Mouse (Mus musculus): Measurements from ENCODE around the gene Dll3. TPM values are rescaled to one million over a fixed set of nuclear protein-coding genes. Genes with fewer than 3 reads are reported as not detected.
"Not testable (repeated sequence)": the region's sequence is repeated elsewhere in the genome, so short reads cannot be mapped to it uniquely, and the experiment has no call there.

Dll3 gene
- polyA plus RNA-seq, 1 experiment from 2014 or later, result 82.2 TPM

- Histone ChIP-seq H3K27ac (peak overlapping the region; percentile 92), H3K4me1 (peaks cover 7% of the 10 kb centered on the region; the same call in 1 of the 2 replicates), H3K4me3 (peak overlapping the region; percentile 93), H3K4me2 (replicated peaks) (peak overlapping the region; percentile 79), H3K27me3 (replicated peaks) (no peaks in the 10 kb centered on the region), H3K36me3 (peaks cover 25% of the 10 kb centered on the region), H3K9me3 (no peaks in the 10 kb centered on the region), H3K9ac (peak overlapping the region; percentile 96)
- under 1% methylated on average over 48 of the region's 62 CpGs for WGBS
- ATAC-seq (ENCODE audit: low FRiP score, low read depth), result peak; percentile 72
Measured at GRCm38 (mm10) chr7:28268042-28268531, 34.0 kb downstream of the Dll3 start.

DNA sequence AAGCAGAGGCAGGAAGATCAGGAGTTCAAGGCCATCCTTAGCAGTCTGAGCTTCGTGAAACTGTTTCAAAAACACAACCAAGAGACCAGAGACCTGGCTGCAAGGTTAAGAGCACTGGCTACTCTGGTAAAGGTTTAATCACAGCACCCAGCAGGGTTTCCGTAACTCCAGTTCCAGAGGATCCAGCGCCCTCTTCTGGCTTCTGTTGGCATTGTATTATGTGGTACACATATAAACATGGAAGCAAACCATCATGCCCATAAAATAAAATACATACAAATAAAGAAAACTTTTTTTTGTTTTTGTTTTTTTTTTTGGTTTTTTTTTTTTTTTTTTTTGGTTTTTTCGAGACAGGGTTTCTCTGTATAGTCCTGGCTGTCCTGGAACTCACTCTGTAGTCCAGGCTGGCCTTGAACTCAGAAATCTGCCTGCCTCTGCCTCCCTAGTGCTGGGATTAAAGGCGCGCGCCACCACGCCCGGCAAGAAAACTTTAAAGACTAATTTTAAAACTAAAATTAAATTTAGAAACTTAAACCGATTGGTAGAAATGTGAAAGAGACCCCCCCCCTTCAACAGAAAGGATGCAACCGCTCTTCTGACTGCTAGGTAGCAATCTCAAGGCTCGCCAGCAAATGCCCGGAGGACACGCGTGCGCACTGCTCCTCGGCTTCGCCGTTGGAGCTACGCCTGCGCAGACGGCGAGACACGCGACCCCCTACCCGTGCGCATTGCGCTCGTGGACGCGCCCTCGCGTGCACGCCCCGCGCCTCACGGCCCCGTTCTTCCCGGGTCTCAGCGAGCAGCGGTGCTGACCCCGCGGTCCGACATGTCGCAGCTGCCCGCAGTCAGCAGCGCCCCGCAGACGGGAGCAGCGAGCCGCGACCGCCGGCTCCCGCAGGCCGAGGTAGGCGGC lies 34.7 kb downstream of the Dll3 start, which contains the start of gene Eid2:
Gene Eid2, plus strand, starts transcription at position 753 of the 913 bp plus-strand sequence.
- Histone ChIP-seq H3K9me3 (no peaks in the 10 kb centered on the region), H3K27me3 (replicated peaks) (no peaks in the 10 kb centered on the region), H3K36me3 (peaks cover 19% of the 10 kb centered on the region), H3K4me3 (peak within 1 kb of the TSS; percentile 93), H3K4me2 (replicated peaks) (peak within 1 kb of the TSS; percentile 79), H3K27ac (peak within 1 kb of the TSS; percentile 92), H3K9ac (peak within 1 kb of the TSS; percentile 96), H3K4me1 (peaks cover 7% of the 10 kb centered on the region; the same call in 1 of the 2 replicates)
- 7% methylated on average over 55 of the region's 57 CpGs for WGBS
- ATAC-seq (ENCODE audit: low FRiP score, low read depth), result peak; percentile 88

GRCm38 (mm10) chr7:28265391-28265790 lies 36.6 kb downstream of the Dll3 start:
- 88% methylated on average over 13 of the region's 13 CpGs for WGBS
- H3K9ac ChIP-seq, result no peak overlapping the region
- peaks cover 7% of the 10 kb centered on the region; the same call in 1 of the 2 replicates for H3K4me1 ChIP-seq
- peaks cover 8% of the 10 kb centered on the region for H3K36me3 ChIP-seq
- no peak overlapping the region for H3K4me3 ChIP-seq
- no peaks in the 10 kb centered on the region for H3K9me3 ChIP-seq
- no peak overlapping the region for H3K27ac ChIP-seq
- no peak for ATAC-seq (ENCODE audit: low FRiP score, low read depth)
- H3K4me2 ChIP-seq (replicated peaks), result no peak overlapping the region
- H3K27me3 ChIP-seq (replicated peaks), result no peaks in the 10 kb centered on the region

DNA sequence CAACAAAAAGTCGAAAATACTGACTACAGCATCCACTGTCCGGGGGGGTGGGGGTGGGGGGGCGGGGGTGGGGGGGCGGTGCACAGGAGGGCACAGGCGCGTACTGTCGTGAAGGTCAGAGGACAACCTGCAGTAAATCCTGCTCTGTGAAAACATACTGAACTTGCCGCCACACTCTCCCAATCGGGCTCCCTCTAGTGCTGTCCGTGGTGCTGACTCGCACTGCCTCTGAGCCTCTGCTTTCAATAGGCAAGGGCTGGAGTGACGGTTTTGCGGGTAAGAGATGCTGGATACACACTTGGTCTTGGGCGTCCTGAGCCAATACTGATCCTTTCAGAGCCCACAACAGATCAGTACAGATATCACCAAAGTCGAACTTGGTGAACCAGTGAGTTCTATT lies 38.3 kb downstream of the Dll3 start:
- no peak for ATAC-seq (ENCODE audit: low FRiP score, low read depth)
- Histone ChIP-seq H3K9ac (no peak overlapping the region), H3K27me3 (replicated peaks) (no peaks in the 10 kb centered on the region), H3K27ac (no peak overlapping the region), H3K4me1 (peaks cover 5% of the 10 kb centered on the region; the same call in 1 of the 2 replicates), H3K4me3 (no peak overlapping the region), H3K9me3 (no peaks in the 10 kb centered on the region), H3K4me2 (replicated peaks) (no peak overlapping the region), H3K36me3 (no peaks in the 10 kb centered on the region)
- WGBS, result 6% methylated on average over 15 of the region's 15 CpGs

DNA sequence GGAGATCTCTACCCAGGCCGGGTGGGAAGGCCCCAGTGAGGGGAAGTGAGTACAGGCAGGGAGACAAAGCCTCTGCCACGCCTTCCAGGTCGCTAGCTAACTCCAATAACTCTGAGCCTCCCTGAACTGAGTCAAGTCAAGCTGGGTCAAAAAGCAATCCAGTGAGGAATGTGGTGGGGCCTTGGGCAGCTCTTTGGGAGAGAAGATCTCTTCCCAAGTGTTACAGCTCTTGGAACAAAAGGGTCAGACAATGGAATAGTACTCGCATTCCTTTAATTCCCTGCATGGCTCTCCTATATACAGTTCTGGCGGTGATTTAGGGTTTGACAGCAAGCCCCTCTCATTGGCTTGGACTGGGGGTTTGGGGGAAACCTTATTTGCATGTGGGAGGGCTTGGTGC lies 39.2 kb downstream of the Dll3 start:
- no peaks in the 10 kb centered on the region for H3K9me3 ChIP-seq
- H3K4me2 ChIP-seq (replicated peaks), result no peak overlapping the region
- no peaks in the 10 kb centered on the region for H3K36me3 ChIP-seq
- H3K27ac ChIP-seq, result no peak overlapping the region
- no peak for ATAC-seq (ENCODE audit: low FRiP score, low read depth)
- WGBS, result 30% methylated on average over 5 of the region's 5 CpGs
- H3K9ac ChIP-seq, result no peak overlapping the region
- H3K27me3 ChIP-seq (replicated peaks), result no peaks in the 10 kb centered on the region
- no peak overlapping the region for H3K4me3 ChIP-seq
- no peaks in the 10 kb centered on the region for H3K4me1 ChIP-seq

GRCm38 (mm10) chr7:28255476-28255875 lies 46.6 kb downstream of the Dll3 start:
- Histone ChIP-seq H3K36me3 (no peaks in the 10 kb centered on the region), H3K9me3 (peaks cover 5% of the 10 kb centered on the region; the same call in 1 of the 2 replicates), H3K27ac (no peak overlapping the region), H3K27me3 (replicated peaks) (no peaks in the 10 kb centered on the region), H3K4me1 (no peaks in the 10 kb centered on the region), H3K9ac (no peak overlapping the region), H3K4me3 (no peak overlapping the region), H3K4me2 (replicated peaks) (no peak overlapping the region)
- WGBS, result 83% methylated on average over 6 of the region's 6 CpGs
- ATAC-seq (ENCODE audit: low FRiP score, low read depth), result no peak

- no peak overlapping the region for H3K4me3 ChIP-seq
- no peaks in the 10 kb centered on the region for H3K36me3 ChIP-seq
- H3K4me1 ChIP-seq, result no peaks in the 10 kb centered on the region
- H3K9me3 ChIP-seq, result peaks cover 5% of the 10 kb centered on the region; the same call in 1 of the 2 replicates
- 91% methylated on average over 6 of the region's 6 CpGs for WGBS
- H3K4me2 ChIP-seq (replicated peaks), result no peak overlapping the region
- H3K9ac ChIP-seq, result no peak overlapping the region
- H3K27me3 ChIP-seq (replicated peaks), result no peaks in the 10 kb centered on the region
- no peak overlapping the region for H3K27ac ChIP-seq
- ATAC-seq (ENCODE audit: low FRiP score, low read depth), result no peak
Measured at GRCm38 (mm10) chr7:28254591-28254990, 47.4 kb downstream of the Dll3 start.

DNA sequence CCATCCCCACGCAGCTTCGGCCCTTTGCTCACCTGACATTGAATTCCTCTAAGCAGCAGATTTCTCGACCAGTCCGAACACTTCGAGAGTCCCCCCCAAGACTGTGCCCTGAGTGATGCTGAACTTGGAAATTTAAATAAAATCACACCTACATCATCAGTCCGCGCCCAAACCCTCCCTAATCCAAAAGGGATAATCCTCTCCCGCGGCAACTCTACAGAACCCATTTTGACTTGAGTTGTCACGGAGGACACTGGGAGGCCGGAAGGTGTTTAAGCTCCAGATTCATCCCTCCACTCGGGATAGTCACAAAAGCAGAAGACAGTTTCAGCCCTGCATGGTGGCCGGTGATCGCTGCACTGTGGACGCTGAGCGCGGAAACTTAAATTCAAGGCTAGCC lies 50.1 kb downstream of the Dll3 start:
- ATAC-seq (ENCODE audit: low FRiP score, low read depth), result no peak
- H3K27ac ChIP-seq, result no peak overlapping the region
- no peaks in the 10 kb centered on the region for H3K4me1 ChIP-seq
- WGBS, result 88% methylated on average over 17 of the region's 17 CpGs
- H3K36me3 ChIP-seq, result no peaks in the 10 kb centered on the region
- no peak overlapping the region for H3K4me2 ChIP-seq (replicated peaks)
- peaks cover 15% of the 10 kb centered on the region; the same call in 1 of the 2 replicates for H3K9me3 ChIP-seq
- no peak overlapping the region for H3K9ac ChIP-seq
- H3K27me3 ChIP-seq (replicated peaks), result no peaks in the 10 kb centered on the region
- no peak overlapping the region for H3K4me3 ChIP-seq

DNA sequence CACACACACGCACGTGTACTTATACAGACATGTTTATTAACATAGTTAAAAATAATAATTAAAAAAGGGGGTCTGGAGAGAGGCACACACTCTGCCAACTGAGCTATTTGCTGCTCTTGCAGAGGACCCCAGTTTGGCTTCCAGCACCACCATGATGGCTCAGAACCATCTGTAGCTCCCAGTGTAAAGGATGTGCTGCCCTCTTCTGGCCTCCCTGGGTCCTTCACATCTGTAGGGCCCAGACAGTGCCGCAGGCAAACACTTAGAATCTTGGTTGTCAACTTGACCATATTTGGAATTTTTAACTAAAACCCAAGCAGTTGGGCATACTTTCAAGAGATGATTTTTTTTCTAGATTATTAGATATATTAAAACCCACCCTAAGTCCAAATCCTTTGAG lies 53.1 kb downstream of the Dll3 start:
- Histone ChIP-seq H3K9me3 (peaks cover 11% of the 10 kb centered on the region; the same call in 1 of the 2 replicates), H3K36me3 (no peaks in the 10 kb centered on the region), H3K4me3 (no peak overlapping the region), H3K9ac (no peak overlapping the region), H3K27me3 (replicated peaks) (no peaks in the 10 kb centered on the region), H3K4me1 (no peaks in the 10 kb centered on the region), H3K27ac (no peak overlapping the region), H3K4me2 (replicated peaks) (no peak overlapping the region)
- ATAC-seq (ENCODE audit: low FRiP score, low read depth), result no peak
- 92% methylated on average over 3 of the region's 3 CpGs for WGBS

GRCm38 (mm10) chr7:28243943-28244342 lies 58.1 kb downstream of the Dll3 start:
- H3K27me3 ChIP-seq (replicated peaks); H3K4me3 ChIP-seq; H3K9me3 ChIP-seq; ATAC-seq (ENCODE audit: low FRiP score, low read depth); H3K4me2 ChIP-seq (replicated peaks); H3K36me3 ChIP-seq; H3K9ac ChIP-seq; H3K27ac ChIP-seq; H3K4me1 ChIP-seq: not testable (repeated sequence)
- WGBS, result 76% methylated on average over 2 of the region's 2 CpGs

Data from neural tube, embryonic 12.5 days (tissue).